Mouse (Mus musculus) heart, adult 18-20 months (tissue): ENCODE results near the gene Urod. TPM values are rescaled to one million over a fixed set of nuclear protein-coding genes. Genes with fewer than 3 reads are reported as not detected.

Experiments used
- DNase-seq, 2 experiments: peaks; one replicate each; pipeline ENCODE4 v3.0.0; 2021 to 2022; ENCODE audit warnings: mixed read lengths in 1 of 2
- long read RNA-seq, 2 experiments: library from polyadenylated mRNA; stranded (forward); transcript quantifications; one replicate each; pipeline ENCODE4 v2.0.0; 2021
- total RNA-seq, 2 experiments: library from RNA; stranded (reverse); gene quantifications; 2 replicates each; pipeline ENCODE4 v1.2.3; 2021

The Urod gene
- 10 to 100 TPM; 82.6 to 93.6 TPM for total RNA-seq
- long read RNA-seq, experiment 1, transcript Urod-201 (10 exons, 1,489 nt), result major isoform, 63 of 152 reads
- long read RNA-seq, experiment 1, partial matches to known transcripts, result 81 of 152 reads
- long read RNA-seq, experiment 1, other reads (novel, unspliced or antisense), result 6 of 152 reads
- long read RNA-seq, experiment 2, transcript Urod-201 (10 exons, 1,489 nt), result major isoform, 22 of 100 reads
- long read RNA-seq, experiment 2, partial matches to known transcripts, result 77 of 100 reads
- long read RNA-seq, experiment 2, other reads (novel, unspliced or antisense), result 1 of 100 reads

DNA sequence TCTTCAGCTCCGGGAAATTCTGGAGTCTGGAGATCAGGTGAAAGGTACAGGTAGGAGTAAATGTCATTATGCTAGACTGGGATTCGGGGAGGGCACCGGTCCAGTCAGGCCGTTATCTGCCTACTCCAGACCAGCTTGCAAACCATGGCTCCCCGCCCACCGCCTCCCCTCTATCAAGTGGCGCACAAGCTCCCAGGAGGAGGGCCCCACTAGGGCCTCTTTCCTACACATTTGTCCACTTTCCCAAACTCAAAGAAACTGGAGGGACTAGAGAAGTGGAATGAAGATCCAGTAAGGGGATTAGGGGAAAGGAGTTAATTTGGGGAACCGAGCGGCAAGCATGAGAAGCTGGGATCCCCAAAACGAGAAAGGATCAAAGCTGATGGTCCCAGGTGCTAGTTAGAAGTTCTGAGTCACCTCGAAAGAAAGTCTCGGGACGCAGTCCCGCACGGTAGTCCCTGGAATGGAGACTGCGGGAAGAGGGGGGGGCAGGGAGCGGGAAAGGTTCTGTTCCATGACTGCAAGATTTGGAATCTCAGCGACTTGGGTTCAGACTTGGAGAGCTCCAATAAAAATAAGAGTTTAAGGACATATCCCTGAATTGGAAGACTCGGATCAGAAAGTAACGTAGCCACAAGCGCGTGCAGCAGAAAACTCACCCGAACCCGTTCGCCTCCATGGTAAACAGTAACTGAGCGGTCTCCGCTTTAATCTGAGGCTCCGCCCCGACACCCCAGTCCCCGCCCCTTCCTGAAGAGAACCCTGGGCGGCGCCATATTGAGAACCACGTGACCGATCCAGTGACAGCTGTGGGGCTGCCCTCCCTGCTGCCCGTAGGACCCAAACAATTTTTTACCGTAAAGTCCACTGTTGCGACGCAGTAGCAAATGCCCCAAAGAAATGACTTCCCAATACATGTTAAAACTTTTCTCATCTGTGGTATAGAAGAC is at the start of gene Urod:
Gene Urod (minus strand): TSS at position 742 of the 950 bp plus-strand sequence.
- peak; percentile 97 to 98 for DNase-seq

DNA sequence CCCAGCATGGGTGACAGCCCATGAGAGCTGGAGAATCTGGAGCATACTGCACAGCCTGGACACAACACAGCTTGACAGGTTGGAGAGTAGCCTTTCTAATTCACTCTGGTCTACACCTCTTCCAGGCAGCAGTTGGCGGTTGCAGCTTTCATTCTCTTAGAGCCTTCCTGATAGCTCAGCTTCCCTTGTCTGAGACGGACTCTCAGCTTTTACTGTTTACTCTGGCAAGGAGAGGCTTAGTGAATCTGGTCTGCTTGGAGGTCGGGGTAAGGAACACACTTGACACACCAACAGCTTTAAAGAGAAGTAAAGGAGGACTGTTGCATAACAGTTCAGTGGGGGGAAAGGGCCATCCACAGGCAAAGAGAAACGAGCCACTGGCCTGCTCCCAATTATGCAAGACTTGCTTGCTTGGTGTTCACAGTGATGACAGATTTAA is 47.1 kb upstream of the Urod start:
- DNase-seq, result peak; percentile 85 to 90

DNA sequence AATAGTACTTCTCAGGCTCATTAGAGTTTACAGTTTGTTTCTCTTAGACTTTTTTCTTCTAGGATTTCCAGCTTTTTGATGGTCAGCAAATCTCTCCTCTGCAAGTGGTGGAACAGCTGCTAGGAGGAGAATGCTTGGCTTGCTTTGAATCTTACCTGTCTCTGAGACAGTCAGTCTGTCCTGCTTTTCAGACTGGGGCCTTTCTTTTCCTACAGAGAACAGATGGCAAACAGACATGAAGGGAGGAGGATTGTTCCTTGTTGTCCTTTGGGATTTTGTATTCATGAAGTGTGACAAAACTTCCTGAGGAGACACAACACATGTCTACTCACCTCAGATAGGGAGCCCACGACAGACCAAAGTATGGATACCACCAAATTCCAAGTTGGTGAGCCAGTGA is 46.6 kb upstream of the Urod start:
- DNase-seq, result no peak

DNA sequence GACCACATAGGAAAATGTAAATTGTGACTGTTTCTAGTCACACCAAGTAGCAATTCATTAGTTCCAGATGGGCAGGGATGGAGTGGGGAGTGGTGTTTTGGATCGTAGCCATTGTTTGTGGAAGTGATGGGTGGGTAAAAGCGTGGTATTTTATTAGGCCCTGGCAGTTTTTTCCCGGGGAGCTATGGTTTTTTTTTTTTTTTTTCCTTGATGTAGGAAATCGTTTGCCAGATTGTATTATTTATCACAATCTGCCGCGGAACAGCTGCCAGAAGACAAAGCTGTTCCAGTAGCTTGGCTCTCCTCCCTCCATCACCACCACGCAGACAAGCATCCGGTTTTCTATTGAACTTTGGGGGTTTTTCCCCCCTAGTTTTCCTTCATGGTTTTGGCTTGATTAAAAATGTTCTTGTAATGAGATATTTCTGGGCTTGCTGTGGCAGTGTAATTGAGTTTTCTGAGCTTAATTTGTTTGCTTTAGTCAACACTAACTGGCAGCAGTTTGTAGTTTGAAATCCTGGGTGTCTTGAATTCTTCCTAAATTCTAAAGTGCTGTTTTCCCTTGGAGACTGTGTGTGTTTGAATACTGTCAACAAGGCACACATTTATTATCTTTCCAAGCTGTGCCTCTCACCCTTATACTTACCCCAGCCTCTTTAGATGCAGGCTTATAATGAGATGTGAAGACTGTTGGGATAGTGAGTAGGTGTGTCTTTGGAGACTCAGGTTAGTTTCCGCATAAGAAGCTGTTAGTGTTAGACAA is 45.9 kb upstream of the Urod start:
- peak; percentile 67 to 75 for DNase-seq

DNA sequence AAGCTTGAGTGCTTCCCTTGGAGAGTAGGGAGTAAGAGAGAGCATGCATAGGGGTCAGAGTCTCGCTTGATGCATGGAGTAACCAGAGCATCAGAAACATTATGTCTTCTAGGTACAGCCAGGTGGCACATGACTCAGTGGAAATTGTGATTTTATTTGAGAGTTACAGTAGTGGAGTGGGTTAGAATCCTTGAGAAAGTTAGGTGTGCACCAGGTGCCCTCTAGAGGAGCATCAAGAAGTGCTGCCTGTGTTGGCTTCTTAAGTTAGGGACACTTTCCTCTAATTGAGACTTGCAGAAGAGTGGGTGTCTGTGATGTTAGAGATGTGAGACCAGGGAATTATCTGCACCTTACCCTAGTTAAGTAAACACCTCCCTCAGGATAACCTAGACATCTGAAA is 36.9 kb upstream of the Urod start:
- no peak for DNase-seq

DNA sequence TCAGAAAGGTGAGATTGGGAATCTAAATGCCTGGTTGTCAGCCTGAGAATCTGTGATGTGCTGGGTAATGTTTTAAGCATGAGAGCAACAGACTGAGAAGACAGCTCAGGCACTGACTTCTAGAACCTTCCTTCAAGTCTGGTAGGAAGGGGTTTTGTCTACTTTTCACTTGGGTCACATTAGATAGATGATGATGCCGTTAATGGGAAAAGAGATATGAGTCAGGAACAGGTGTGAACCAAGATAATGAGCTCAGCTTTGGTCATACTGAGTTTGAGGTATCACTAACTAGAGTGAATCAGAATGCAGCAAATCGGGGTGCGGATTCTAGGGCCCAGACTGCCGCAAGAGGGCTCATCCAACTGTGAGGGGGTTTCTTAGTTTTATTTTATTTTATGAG is 29.3 kb upstream of the Urod start:
- no peak for DNase-seq

DNA sequence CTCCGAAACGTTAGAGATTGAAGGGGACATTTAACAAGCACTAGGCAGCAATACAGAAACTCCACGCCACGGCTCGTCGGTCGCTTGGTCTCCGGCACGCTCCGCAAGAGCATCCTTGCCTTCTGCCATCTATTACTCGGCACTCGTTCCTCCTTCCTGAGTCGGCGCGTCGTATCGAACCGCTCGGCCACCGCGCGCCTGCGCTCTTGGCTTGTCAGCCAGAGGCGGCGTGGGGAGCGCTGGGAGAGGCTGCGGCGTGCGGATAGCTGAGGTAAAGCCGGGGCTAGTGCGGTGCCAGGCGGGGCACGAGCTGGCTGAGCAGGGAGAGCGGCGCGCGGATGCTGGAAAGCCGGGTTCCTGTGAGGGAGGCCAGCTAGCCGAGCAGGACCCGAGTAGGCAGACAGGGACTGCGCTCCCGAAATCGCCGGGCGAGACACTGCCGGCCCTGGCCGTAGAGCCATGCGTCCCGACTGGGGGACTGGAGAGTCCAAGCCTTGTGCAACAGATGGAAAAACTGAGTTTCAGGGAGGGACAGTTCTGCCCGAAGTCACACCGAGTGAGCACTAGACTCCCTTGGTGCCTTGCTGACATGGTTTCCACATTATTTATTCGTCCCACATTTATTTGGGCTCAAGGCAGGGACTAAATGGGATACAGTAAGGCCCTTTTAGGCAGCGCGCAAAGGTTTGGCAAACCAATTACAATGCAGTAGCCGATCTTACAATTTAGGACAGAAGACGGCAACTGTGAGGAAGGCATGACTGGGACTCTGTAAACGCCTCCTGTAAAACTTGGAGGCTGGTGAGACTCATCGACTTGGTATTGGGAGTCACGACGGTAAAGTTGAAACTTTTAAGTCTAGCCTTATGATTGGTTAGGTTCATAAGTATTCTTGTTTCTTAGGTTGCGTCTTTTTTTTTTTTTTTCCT is 25.3 kb upstream of the Urod start, which contains the start of gene Eif2b3:
Gene Eif2b3 (plus strand): TSS at position 197 of the 929 bp plus-strand sequence.
- peak; percentile 92 to 94 for DNase-seq

DNA sequence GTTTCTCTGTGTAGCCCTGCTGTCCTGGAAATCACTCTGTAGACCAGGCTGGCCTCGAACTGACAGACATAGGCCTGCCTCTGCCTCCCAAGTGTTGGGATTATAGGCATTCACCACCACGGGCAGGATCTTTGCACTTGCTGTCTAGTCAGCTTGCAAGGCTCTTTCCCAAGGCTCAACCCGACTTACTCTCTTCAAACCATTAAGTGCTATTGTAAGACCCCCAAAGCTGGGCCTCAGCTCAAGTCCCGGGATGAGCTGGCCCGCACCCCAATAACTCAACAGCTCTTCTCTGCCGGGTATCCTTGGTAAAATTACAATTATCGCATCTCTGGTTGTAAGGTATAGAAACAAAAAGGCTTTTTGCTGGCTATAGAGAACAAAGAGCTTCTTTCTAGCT is 24.1 kb upstream of the Urod start:
- no peak for DNase-seq

DNA sequence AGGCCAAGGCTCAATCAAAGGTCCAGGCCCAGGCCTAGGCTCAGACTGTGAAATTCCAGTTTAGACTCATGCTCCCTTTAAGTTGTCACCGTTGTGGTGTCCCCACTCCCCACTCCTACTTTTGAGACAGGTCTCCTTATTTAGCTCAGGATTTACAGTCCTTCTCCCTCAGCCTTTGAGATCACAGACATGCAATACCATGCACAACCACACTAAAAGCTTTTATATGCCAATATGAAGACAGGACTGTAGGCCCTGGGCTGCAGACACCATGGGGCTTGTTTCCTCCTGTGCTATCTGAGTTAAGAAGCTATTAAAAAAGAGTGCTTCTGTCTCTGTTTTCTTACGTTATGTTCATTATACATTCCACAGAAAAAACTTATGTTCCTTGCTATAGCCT is 23.5 kb upstream of the Urod start:
- no peak for DNase-seq

DNA sequence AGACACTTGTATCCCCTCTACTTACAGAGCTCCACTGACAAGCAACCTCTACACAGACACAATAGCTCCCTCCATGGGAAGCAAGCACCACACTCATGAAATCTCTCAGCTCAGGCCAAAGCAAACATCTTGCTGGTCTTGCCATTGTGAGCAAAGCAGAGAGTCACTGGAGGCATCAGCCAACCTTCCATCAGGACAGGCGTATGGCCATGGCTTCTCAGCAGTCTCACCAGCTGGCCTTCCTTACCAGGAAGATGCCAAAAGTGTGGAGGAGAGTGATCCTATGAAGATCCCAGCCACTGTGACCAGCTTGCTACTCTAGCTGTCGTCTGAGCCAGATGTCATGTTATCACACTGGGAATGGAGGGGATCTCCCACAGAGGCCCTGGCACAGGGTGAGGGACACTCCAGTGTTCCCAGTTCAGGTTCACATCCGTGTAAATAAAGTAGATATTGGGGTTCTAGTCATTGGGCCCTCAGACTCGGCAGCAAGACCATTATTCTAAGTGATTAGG is 20.7 kb upstream of the Urod start:
- no peak for DNase-seq

DNA sequence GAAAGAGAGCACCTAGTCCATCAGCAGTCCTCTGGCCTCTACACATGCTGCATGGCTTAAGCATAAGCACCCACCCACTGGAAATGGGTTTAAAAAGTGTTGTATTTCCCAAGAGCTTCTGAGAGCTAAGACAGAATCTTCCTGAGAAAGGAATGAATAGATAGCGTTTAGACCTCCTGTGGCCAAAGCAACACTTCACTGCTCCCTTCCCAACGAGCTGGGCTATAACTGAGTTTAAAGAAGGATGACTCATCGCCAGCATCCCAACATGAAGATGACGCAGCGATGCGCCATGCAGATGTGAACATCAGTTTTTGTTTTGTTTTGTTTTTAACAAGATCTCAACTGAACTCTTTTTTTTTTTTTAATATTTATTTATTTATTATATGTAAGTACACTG is 19.4 kb upstream of the Urod start:
- no peak for DNase-seq

DNA sequence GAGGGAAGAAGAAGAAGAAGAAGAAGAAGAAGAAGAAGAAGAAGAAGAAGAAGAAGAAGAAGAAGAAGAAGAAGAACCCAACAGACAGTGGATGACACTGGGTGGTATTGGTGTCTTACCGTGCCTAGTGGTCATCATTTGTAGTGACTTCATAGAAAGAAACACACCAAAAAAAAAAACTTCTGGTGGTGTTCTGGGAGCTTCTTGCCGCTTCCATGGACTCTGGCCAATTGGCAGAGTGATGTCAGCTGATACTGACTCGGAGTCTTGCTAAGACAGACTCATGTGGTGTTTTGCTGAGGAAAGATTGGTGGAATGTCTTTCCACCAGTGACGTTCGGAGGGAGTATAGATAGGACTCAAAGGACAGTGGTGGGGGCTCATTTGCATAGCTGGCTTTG is 16.0 kb upstream of the Urod start:
- no peak for DNase-seq

DNA sequence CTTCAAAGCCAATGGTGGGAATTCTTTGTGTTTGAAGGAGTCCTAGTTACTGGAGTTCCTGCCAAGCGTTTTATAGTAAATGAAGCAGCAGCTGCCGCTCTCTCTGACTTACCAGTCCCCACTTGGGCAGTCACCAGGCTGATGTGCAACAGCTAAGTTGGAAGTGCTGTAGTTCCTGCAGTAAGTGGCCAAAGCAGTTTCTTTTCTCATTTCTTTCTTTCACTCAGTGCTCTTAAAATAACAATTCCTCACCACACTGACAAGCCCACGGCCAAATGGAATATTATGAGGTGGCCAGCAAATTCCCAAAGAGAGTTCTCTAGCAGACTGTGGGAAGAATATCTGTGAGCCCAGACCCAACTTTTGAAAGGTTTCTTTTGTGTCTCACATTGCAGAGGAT is 12.8 kb upstream of the Urod start:
- DNase-seq, result peak in 1 of 2 experiments; percentile 24

DNA sequence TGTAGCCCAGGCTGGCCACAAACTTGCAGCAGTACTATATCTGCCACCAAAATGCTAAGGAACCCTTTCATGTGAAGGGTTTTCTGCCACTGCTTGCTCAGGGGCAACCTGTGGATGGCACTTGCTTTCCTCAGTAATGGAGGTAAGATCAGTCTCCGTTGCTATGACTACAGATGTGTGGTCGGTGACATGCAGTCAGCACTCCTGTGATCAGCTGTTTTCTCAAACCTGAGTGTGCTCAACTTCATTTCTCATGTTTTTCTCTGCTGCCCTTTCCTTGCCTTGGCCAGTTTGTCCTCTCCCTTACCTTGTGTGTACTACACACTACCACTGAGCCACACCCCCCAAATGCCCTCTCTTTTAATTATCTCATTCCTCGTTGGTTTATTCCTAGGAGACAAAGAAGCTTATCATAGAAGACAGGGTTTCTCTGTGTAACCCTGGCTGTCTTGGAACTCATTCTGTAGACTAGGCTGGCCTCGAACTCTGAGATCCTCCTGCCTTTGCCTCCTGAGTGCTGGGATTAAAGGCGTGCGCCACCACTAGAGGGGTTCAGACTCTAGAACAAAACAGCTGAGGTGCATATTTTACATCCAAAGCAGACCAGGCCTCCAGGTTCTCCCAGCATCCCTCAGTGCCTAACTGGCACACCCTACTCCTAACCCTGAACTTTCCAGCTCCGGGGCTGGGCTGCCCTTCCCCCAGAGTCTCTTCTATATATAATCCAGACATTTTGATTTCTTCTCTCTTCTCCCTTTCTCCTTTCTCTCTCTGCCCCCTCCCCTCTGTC is 11.6 kb upstream of the Urod start:
- DNase-seq, result no peak

DNA sequence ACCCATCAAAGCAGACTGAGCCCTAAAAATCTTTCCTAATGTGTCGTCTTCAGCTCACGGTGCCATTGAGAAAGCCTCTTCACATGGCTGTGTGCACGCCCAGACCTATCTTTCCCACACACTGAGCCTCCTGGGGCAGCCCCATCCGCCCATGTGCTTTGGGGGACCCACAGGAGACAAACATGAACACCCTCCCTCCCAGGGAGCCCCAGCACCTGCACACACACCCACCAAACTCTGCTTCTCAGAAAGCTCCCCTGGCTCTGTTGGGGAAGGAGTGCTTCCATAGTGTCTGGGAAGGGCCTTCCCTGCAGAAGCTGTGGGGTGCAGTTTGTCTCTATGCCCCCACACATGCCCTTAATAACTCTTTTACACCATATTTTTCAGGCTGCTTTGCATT is 10.4 kb upstream of the Urod start:
- no peak for DNase-seq

DNA sequence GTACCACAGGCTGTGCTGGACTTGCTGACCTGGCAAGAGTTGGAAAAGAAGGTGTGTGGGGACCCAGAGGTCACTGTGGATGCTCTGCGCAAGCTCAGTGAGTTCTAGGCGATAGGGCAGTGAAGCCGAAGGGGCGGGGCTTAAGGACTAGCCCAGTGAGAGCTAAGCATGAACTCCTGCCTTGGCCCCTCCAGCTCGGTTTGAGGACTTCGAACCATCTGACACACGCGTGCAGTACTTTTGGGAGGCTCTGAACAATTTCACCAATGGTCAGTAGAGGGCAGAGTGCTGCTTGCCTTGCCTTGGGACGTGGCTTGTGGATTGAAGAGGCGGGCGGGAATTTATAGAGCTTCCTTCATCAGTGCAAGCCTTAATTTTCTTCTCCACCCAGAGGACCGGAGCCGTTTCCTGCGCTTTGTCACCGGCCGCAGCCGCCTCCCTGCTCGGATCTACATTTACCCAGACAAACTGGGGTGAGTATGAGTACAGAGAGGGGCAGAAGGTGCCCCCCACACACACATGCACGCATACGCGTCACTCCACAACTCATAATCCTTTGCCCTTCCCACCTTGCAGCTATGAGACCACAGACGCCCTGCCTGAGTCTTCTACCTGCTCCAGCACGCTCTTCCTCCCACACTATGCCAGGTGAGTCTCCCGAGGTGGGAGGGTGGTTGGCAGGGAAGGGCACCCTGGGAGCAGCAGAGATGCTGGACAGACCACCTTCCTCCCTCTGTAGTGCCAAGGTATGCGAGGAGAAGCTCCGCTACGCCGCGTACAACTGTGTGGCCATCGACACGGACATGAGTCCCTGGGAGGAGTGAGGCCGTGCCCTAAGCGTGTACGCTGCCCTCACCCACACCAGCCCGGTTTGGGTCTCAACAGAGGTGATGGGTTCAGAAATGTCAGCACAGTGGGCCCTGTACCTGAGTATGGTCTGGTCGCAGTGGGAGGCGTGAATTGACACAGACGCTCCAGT is 8.6 kb upstream of the Urod start:
- peak; percentile 70 to 82 for DNase-seq

DNA sequence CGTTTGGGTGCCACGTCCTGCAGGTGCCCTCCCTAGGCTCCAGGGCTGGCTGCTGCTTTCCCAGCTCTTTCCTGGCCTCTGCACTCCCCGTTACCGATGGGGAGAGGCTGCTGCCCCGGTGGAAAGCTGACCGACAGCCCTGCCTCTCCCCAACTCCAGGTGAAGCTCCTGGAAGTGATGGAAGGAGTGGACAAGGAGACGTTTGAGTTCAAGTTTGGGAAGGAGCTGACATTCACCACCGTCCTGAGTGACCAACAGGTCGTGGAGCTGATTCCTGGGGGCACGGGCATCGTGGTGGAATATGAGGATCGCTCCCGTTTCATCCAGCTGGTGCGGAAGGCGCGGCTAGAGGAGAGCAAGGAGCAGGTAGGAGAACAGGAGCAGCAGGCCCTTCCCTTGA is 7.7 kb upstream of the Urod start:
- DNase-seq, result no peak

DNA sequence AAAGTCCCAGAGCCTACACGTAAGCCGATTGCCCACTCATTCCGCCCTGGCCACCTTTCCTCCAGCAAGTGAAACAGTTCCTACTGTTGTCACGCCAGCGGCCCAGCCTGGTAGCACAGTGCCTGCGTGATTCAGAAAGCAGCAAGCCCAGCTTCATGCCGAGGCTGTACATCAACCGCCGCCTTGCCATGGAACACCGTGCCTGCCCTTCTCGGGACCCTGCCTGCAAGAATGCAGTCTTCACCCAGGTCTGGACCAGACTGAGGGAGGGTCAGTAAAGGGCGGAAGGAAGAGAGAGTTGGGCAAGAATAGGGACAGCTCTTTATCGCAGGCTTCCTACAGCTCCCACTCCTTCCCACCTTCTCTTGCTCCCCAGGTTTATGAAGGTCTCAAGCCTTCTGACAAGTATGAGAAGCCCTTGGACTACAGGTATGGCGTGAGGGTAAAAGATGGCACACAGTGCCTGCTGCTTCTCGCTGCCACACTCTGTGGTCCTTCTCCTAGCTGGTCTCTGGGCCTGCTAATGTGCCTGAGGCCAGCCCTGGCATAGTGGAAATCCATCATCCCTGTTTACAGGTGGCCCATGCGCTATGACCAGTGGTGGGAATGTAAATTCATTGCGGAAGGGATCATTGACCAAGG is 5.4 kb upstream of the Urod start:
- DNase-seq, result no peak

DNA sequence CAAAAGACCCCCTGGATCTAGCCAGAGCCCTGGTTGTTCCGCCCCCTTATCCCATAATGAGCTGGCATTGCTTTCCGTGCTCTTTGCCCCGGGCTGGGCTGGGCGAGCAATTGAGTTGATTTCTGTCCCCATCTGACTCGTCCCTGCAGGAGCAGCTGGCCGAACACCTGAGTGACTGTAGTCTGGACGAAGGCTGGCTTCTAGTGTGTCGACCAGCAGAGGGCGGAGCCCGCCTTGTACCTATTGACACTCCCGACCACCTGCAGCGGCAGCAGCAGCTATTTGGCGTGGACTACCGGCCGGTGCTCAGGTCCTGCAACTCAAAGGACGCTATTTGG is 1.6 kb upstream of the Urod start:
- DNase-seq, result peak; percentile 39 to 55
